Mouse (Mus musculus) heart, postnatal 0 days (tissue): ENCODE data around the gene Rasgef1a.

ENCODE experiments used
- CTCF ChIP-seq: IDR thresholded peaks from 2 replicates; pipeline ENCODE4 v1.5.1; 2016; ENCODE audit warnings: antibody characterized with exemption, control low read depth, low read depth
- EP300 ChIP-seq: IDR thresholded peaks from 2 replicates; pipeline ENCODE4 v1.6.1; 2016; ENCODE audit warnings: antibody characterized with exemption, low read depth

DNA sequence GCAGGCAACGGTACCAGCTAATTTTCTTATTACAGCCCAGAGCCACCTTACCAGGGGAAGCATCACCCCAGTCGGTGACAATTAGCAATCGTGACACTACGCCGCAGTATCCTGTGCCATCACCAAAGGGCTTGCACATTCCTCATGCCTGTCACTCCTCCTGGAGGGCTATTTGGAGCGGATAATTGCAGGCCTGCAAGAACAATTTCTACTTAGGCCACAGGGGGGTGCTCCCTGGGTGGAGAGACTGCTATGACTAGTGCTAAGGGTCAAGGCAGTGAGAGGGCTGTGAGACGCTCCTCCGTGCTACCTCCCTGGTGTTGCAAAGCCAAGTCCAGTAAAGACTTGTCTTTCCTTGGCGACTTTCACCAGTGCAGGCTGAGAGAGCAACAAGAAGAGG lies 16.1 kb upstream of the Rasgef1a start:
- TF ChIP-seq CTCF (peak; percentile 37), EP300 (no peak)
